Mouse (Mus musculus): Measurements from ENCODE around the gene Dph7. TPM values are rescaled to one million over a fixed set of nuclear protein-coding genes. Genes with fewer than 3 reads are reported as not detected.

Gene Dph7
- polyA plus RNA-seq, 1 experiment from 2014 or later = 23.1 TPM

Small RNAs within 50 kb of the gene (microRNA-seq; reads per million reads assigned to microRNA genes)
- not detected for gene Gm22875

Other genes with a start within 250 kb of the Dph7 start
- 1.1 and 1.2 TPM in 2 replicates for gene Cacna1b, start 199.2 kb upstream of the Dph7 start, polyA plus RNA-seq (2015; fragmentation: Nextera tagmentation; extraction: Ambion mirVana)
- 72.4 and 74.2 TPM in 2 replicates for gene Ehmt1, start 42.8 kb upstream of the Dph7 start, polyA plus RNA-seq (2015; fragmentation: Nextera tagmentation; extraction: Ambion mirVana)
- 90.2 and 90.5 TPM in 2 replicates for gene Arrdc1, start 27.1 kb upstream of the Dph7 start, polyA plus RNA-seq (2015; fragmentation: Nextera tagmentation; extraction: Ambion mirVana)
- 16.5 and 16.6 TPM in 2 replicates for gene Zmynd19, start 12.6 kb upstream of the Dph7 start, polyA plus RNA-seq (2015; fragmentation: Nextera tagmentation; extraction: Ambion mirVana)
- 122 and 129 TPM in 2 replicates for gene Mrpl41, start 12.7 kb downstream of the Dph7 start, polyA plus RNA-seq (2015; fragmentation: Nextera tagmentation; extraction: Ambion mirVana)
- 8.6 TPM in 2 replicates for gene Pnpla7, start 13.6 kb downstream of the Dph7 start, polyA plus RNA-seq (2015; fragmentation: Nextera tagmentation; extraction: Ambion mirVana)
- gene Nsmf, start 92.0 kb downstream of the Dph7 start, polyA plus RNA-seq (2015; fragmentation: Nextera tagmentation; extraction: Ambion mirVana) = 59.8 and 63.7 TPM in 2 replicates
- 2.5 and 2.8 TPM in 2 replicates for gene Entpd8, start 117.9 kb downstream of the Dph7 start, polyA plus RNA-seq (2015; fragmentation: Nextera tagmentation; extraction: Ambion mirVana)
- gene Noxa1, start 132.7 kb downstream of the Dph7 start, polyA plus RNA-seq (2015; fragmentation: Nextera tagmentation; extraction: Ambion mirVana) = 11.4 and 16.1 TPM in 2 replicates
- 16.9 and 17.1 TPM in 2 replicates for gene Nrarp, start 218.4 kb downstream of the Dph7 start, polyA plus RNA-seq (2015; fragmentation: Nextera tagmentation; extraction: Ambion mirVana)
- gene Tor4a, start 234.5 kb downstream of the Dph7 start, polyA plus RNA-seq (2015; fragmentation: Nextera tagmentation; extraction: Ambion mirVana) = 15.5 and 17.2 TPM in 2 replicates
- 105 and 106 TPM in 2 replicates for gene Nelfb, start 249.1 kb downstream of the Dph7 start, polyA plus RNA-seq (2015; fragmentation: Nextera tagmentation; extraction: Ambion mirVana)